Mouse (Mus musculus): Measurements from ENCODE around the gene Defb41.
"Not testable (repeated sequence)": the region's sequence is repeated elsewhere in the genome, so short reads cannot be mapped to it uniquely, and the experiment has no call there.

Gene Defb41

DNA sequence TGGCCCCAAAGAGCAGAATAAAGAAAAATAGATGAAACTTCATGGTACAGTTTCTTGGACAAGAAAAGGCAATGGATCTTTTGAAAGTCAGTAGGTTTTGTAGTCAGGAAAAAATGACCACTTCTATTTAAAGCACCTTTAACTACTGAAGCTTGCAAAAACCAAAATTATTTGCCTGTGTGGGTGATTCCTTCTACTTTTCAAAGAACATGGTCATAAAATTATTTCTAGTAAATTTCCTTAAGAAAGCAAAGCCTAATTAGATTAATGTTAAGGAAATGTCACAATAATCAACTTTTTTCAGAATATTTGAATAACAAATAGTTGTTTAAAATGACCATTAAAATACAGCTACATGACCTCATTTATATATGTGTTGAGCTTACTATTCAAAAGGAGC lies at the start of gene Defb41:
Gene Defb41, minus strand, starts transcription at position 101 of the 400 bp plus-strand sequence.
- no peak for DNase-seq

DNA sequence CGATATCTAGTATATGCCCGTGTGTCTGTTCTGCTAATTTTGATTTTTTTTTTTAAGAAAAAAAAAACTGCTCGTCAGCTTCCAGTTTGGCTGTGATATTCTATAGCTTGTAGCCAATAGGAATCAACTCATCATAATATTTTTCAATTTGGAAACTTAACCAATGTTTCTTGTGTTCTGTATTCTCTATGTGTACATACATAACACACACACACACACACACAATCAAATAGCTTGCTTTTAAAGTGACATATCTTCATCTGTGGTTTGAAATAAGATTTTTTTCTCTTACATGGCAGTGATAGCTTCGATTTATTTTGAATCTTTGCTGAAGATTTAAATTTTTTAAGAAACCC lies 43.5 kb upstream of the Defb41 start:
- no peak for DNase-seq

DNA sequence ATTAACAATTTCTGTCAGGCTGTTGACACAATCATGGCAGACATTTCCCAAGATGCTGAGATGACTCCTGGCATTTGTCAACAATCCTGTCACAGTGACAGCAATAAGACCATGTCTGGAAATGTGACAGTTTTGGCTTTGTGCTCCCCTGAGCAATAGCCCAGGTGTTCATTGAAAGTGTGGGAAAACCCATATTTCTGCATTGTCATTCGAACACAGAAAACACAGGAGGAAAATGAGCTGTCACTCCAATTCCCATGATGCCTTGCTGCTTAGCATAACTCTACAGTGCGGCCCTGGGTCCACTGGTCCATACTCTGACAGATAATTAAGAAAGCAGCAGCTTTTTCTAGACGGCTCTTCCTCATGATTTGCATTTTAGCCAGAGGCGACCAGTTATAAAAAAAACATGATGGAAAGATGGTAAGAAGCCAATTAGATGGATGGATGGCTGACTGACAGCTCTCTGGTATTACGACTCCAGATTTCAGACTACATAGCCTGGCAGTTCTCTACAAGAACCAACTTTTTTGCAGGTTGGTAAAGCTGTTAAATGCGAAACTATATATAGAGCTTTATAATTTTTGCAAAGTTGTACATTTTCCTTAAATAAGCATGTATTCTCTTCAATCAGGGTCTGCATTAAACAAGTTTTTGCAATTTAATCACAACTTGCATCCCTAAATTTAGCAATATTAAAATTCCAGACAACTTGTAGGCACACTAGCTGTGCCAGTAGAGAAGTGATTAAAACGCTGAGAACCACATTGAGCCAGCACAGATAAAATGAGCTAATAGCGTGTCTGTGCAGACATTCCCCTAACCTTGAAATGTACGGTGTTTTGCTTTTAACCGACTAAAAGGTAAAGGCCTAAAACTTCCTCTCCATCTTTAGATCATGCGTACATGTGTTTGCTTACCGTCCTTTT lies 42.9 kb upstream of the Defb41 start:
- peak; percentile 5 for DNase-seq

DNA sequence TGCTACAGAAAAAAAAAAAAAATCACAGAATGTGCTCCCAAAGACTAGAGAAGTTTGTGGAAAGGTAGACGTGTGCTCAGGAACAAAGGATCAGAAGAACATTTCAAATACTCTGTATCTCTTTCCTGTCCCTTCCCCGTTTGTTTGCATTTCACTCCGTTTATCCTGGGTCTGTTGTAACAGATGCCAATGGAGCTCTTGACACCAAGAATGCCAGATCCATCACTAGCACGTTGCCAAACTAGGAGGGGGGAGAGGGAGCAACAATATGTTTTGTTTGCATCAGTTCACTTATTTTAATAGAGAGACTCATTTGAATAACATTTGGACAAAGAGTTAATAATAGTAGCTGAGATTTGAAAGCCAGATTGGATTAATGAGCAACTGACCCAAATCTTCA lies 27.6 kb upstream of the Defb41 start:
- DNase-seq: no peak

DNA sequence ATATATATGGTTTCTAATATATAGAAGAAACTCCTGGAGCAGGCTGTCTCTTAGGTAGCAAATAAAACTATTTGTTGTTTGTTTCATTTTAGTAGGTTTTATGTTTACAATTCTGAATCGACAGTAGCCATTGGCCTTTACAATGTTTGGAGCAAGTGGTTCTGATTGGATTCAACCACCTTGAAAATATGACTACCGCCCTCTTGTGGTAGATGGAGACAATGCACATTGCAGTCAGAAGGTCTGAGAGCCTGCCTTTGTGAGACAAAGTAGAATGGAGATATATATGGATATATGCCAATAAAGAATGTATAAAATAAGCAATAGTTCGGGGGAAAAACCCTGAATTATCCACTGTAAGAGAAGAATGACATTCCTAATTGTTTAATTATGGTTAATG lies 23.9 kb upstream of the Defb41 start:
- no peak for DNase-seq

DNA sequence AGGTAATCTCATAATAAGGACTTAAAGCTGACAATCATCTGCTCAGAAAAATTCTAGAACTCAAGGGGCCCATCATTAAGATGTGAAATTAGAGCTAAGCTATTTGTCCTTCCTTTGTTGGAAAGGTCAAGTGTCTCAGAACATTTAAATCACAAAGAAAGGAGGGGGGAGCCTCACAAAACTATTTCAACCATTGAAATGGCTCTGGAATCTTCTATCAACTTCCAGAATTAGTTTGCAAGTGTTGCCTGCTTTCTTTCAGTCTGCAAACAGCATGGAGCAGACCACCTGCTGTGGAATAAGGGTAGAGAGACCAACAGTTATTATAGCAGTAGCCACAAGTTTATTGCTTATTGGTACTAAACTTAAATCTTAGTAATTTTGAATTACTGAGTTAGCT lies 22.4 kb upstream of the Defb41 start:
- DNase-seq: no peak

DNA sequence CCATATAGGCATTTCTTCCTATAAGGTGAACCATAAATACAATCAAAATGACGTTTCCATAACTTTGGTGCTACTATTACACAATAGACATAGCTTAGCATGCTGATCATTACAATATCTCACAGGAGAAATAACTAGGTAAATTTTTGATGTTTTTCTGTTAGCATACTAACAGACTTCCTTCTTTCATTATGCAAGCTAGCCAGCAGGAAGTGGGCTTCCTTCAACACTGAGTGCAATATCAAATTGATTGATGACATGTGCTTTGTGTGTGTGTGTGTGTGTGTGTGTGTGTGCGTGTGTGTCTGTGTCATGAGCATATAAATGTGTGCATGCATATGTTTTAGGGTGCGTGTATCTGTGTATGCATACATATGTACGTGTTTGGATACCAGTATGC lies 6.2 kb upstream of the Defb41 start:
- no peak for DNase-seq

DNA sequence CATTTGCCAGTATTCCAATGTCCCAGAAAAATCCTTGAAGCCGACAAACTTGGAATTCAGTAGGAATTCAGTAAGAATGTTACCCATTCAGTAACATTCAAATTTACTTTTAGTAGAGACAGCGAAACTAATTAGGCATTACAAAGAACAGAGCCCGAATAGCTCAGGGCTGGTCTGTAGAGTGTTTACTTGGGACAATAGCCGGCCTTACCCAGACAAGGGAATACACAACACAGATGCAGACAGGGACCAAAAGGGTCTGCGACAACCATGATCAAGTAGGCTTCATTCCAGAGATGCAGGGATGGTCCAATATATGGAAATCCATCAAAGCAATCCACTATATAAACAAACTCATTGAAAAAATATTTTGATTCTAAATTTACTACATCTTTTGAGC lies 3.9 kb upstream of the Defb41 start:
- no peak for DNase-seq

DNA sequence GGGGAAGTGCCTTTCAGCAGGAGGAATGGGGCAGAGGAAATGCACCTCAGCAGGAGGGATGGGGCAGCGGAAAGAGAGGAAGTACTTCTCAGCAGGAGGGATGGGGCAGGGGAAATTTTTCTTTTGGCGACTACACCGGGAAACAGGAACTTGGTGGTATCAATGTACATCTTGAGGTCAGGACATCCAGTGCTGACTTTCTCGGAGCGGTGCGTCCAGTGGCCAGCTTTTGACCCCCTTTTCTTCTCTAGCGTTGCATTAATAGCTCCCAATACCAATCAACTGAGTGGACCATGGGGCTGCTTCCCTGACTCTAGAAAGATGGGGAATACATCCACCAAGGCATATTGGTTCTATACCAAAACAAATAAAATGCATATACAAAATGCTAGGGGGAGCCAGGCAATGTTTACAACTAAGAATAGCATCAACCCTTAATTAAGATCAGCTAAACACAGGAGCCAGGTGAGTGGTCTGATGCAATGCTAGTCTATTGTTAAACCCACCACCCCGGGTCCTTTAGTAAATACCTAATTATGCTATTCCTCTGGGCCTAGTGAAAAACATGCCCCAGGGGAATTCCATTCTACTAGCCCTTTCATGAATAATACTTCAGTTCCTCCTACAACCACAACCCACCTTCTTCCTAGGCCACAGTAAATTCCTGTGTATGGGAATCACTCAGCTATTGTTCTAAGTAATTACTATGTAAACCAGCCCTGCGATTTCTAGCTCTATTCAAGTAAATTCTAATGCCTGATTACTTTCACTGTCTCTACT lies 18.9 kb downstream of the Defb41 start:
- not testable (repeated sequence) for DNase-seq

DNA sequence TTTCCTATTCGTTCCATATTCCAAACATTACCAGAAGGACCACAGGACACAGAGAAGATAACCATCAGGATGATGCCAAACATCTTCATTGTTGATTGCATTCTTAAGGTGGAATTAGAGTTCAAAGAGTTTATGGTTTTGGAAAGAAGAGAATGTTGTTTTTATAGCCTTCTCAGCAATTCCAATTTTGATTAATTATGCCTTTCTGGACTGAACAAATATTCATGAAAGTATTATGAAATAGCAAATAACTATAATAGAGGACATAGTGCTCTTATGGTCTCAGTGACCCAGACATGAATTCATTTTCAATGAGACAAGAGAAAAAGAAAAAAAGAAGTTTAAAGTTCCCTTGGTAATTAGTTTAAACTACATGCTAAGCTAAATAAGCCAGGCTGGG lies 27.6 kb downstream of the Defb41 start, which contains the start of gene Defb18:
Gene Defb18, minus strand, starts transcription at position 101 of the 400 bp plus-strand sequence.
- DNase-seq: no peak

DNA sequence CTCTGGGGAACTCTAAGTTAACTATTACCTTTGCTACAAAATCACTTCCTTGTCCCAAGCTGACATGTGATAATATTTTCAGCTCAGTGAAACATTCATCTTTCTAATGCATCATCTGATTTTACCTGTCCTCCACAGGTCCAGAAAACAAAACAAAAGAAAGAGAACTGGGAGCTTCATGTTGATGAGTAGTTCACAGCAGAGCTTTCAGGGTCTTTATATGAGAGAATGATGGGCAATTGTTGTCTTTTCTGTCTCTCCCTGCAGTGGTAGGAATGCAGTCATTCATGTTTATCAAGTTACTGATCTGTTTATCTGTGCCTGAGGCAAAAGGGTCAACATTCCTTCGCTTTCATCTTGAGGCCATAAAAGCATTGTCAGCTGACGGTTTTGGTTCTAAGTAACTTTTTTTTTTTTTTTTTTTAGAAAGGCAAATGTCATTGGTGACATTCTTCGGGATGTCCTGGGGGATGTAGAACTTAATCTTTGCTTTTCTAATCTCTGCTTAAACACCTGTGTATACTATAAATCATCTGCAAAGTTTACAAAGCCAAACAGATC lies 41.5 kb downstream of the Defb41 start:
- no peak for DNase-seq

Measured in right cerebral cortex, postnatal 4 days (tissue).